Mouse (Mus musculus): ENCODE data around the gene Jmjd1c. TPM values are rescaled to one million over a fixed set of nuclear protein-coding genes. Genes with fewer than 3 reads are reported as not detected.
A peak's percentile ranks its signal among the peaks of the same experiment; 100 is the strongest.

Jmjd1c gene
- polyA plus RNA-seq, 1 experiment from 2014 or later = 40.3 TPM

- peak overlapping the region; percentile 97 for H3K4me3 ChIP-seq (replicated peaks)
- H3K9me3 ChIP-seq = no peaks in the 10 kb centered on the region
- H3K9ac ChIP-seq = no peak overlapping the region
- H3K4me2 ChIP-seq = peak overlapping the region; percentile 63
- no peaks in the 10 kb centered on the region for H3K27me3 ChIP-seq (replicated peaks)
- no peaks in the 10 kb centered on the region for H3K36me3 ChIP-seq
- WGBS = 76% methylated on average over 9 of the region's 9 CpGs
- H3K27ac ChIP-seq = no peak overlapping the region
- H3K4me1 ChIP-seq = peaks cover 11% of the 10 kb centered on the region
- ATAC-seq (ENCODE audit: insufficient read depth, low FRiP score, low read depth) = no peak
Observed at GRCm38 (mm10) chr10:67283516-67283915, 187.6 kb downstream of the Jmjd1c start.

GRCm38 (mm10) chr10:67284311-67284710 lies 188.4 kb downstream of the Jmjd1c start:
- Histone ChIP-seq H3K9ac (peak overlapping the region; percentile 92), H3K27me3 (replicated peaks) (no peaks in the 10 kb centered on the region), H3K4me3 (replicated peaks) (peak overlapping the region; percentile 97), H3K4me2 (peak overlapping the region; percentile 63), H3K27ac (peak overlapping the region; percentile 81), H3K4me1 (peaks cover 11% of the 10 kb centered on the region), H3K9me3 (no peaks in the 10 kb centered on the region), H3K36me3 (no peaks in the 10 kb centered on the region)
- WGBS = 2% methylated on average over 10 of the region's 10 CpGs
- ATAC-seq (ENCODE audit: insufficient read depth, low FRiP score, low read depth) = no peak; the same call in 1 of the 2 replicates

GRCm38 (mm10) chr10:67284761-67285175 lies 188.8 kb downstream of the Jmjd1c start:
- Histone ChIP-seq H3K4me3 (replicated peaks) (peak overlapping the region; percentile 97), H3K27me3 (replicated peaks) (no peaks in the 10 kb centered on the region), H3K27ac (peak overlapping the region; percentile 81), H3K4me1 (peaks cover 11% of the 10 kb centered on the region), H3K4me2 (peak overlapping the region; percentile 63), H3K9me3 (no peaks in the 10 kb centered on the region), H3K36me3 (no peaks in the 10 kb centered on the region), H3K9ac (peak overlapping the region; percentile 92)
- peak; percentile 58 for ATAC-seq (ENCODE audit: insufficient read depth, low FRiP score, low read depth)
- under 1% methylated on average over 36 of the region's 41 CpGs for WGBS

- Histone ChIP-seq H3K27ac (peak within 1 kb of the TSS; percentile 81), H3K9me3 (no peaks in the 10 kb centered on the region), H3K9ac (peak within 1 kb of the TSS; percentile 92), H3K4me3 (replicated peaks) (peak within 1 kb of the TSS; percentile 97), H3K4me1 (peaks cover 11% of the 10 kb centered on the region), H3K27me3 (replicated peaks) (no peaks in the 10 kb centered on the region), H3K4me2 (peak within 1 kb of the TSS; percentile 63), H3K36me3 (no peaks in the 10 kb centered on the region)
- peak; percentile 90 for ATAC-seq (ENCODE audit: insufficient read depth, low FRiP score, low read depth)
- 2% methylated on average over 49 of the region's 52 CpGs for WGBS
Observed at GRCm38 (mm10) chr10:67285176-67285814, 189.4 kb downstream of the Jmjd1c start, which contains the start of gene Nrbf2. Gene Nrbf2 (minus strand): TSS chr10:67285305.

- ATAC-seq (ENCODE audit: insufficient read depth, low FRiP score, low read depth) = no peak
- H3K36me3 ChIP-seq = no peaks in the 10 kb centered on the region
- H3K4me3 ChIP-seq (replicated peaks) = no peak overlapping the region
- H3K9me3 ChIP-seq = no peaks in the 10 kb centered on the region
- no peak overlapping the region for H3K9ac ChIP-seq
- no peak overlapping the region for H3K4me2 ChIP-seq
- WGBS = 70% methylated on average over 3 of the region's 3 CpGs
- peak overlapping the region; percentile 37; the same call in 1 of the 2 replicates for H3K27ac ChIP-seq
- H3K27me3 ChIP-seq (replicated peaks) = no peaks in the 10 kb centered on the region
- peaks cover 11% of the 10 kb centered on the region for H3K4me1 ChIP-seq
Observed at GRCm38 (mm10) chr10:67287877-67288276, 192.0 kb downstream of the Jmjd1c start.

- H3K27ac ChIP-seq = no peak overlapping the region
- H3K27me3 ChIP-seq (replicated peaks) = no peaks in the 10 kb centered on the region
- no peaks in the 10 kb centered on the region for H3K9me3 ChIP-seq
- H3K4me1 ChIP-seq = no peaks in the 10 kb centered on the region
- no peak overlapping the region for H3K4me2 ChIP-seq
- H3K4me3 ChIP-seq (replicated peaks) = no peak overlapping the region
- H3K36me3 ChIP-seq = no peaks in the 10 kb centered on the region
- no peak for ATAC-seq (ENCODE audit: insufficient read depth, low FRiP score, low read depth)
- WGBS = 61% methylated on average over 4 of the region's 4 CpGs
- no peak overlapping the region for H3K9ac ChIP-seq
Observed at GRCm38 (mm10) chr10:67290622-67291021, 194.7 kb downstream of the Jmjd1c start.

- no peak overlapping the region for H3K4me2 ChIP-seq
- no peaks in the 10 kb centered on the region for H3K27me3 ChIP-seq (replicated peaks)
- H3K9me3 ChIP-seq = no peaks in the 10 kb centered on the region
- no peak overlapping the region for H3K9ac ChIP-seq
- 44% methylated on average over 8 of the region's 8 CpGs for WGBS
- no peaks in the 10 kb centered on the region for H3K4me1 ChIP-seq
- no peak for ATAC-seq (ENCODE audit: insufficient read depth, low FRiP score, low read depth)
- no peak overlapping the region for H3K27ac ChIP-seq
- H3K36me3 ChIP-seq = no peaks in the 10 kb centered on the region
- no peak overlapping the region for H3K4me3 ChIP-seq (replicated peaks)
Observed at GRCm38 (mm10) chr10:67291087-67291486, 195.2 kb downstream of the Jmjd1c start.

- Histone ChIP-seq H3K4me1 (no peaks in the 10 kb centered on the region), H3K9ac (no peak overlapping the region), H3K36me3 (no peaks in the 10 kb centered on the region), H3K9me3 (no peaks in the 10 kb centered on the region), H3K4me3 (replicated peaks) (no peak overlapping the region), H3K27ac (no peak overlapping the region), H3K27me3 (replicated peaks) (no peaks in the 10 kb centered on the region), H3K4me2 (no peak overlapping the region)
- 67% methylated on average over 5 of the region's 5 CpGs for WGBS
- no peak for ATAC-seq (ENCODE audit: insufficient read depth, low FRiP score, low read depth)
Observed at GRCm38 (mm10) chr10:67295331-67295730, 199.4 kb downstream of the Jmjd1c start.

- H3K27ac ChIP-seq = no peak overlapping the region
- no peaks in the 10 kb centered on the region for H3K9me3 ChIP-seq
- H3K4me1 ChIP-seq = no peaks in the 10 kb centered on the region
- H3K4me3 ChIP-seq (replicated peaks) = no peak overlapping the region
- no peaks in the 10 kb centered on the region for H3K36me3 ChIP-seq
- no peak for ATAC-seq (ENCODE audit: insufficient read depth, low FRiP score, low read depth)
- H3K9ac ChIP-seq = no peak overlapping the region
- H3K4me2 ChIP-seq = no peak overlapping the region
- no peaks in the 10 kb centered on the region for H3K27me3 ChIP-seq (replicated peaks)
- WGBS = 69% methylated on average over 7 of the region's 7 CpGs
Observed at GRCm38 (mm10) chr10:67295938-67296466, 200.1 kb downstream of the Jmjd1c start.

- no peak for ATAC-seq (ENCODE audit: insufficient read depth, low FRiP score, low read depth)
- no peaks in the 10 kb centered on the region for H3K36me3 ChIP-seq
- 87% methylated on average over 8 of the region's 8 CpGs for WGBS
- H3K4me3 ChIP-seq (replicated peaks) = no peak overlapping the region
- H3K4me1 ChIP-seq = no peaks in the 10 kb centered on the region
- no peaks in the 10 kb centered on the region for H3K27me3 ChIP-seq (replicated peaks)
- H3K9me3 ChIP-seq = no peaks in the 10 kb centered on the region
- no peak overlapping the region for H3K27ac ChIP-seq
- no peak overlapping the region for H3K4me2 ChIP-seq
- H3K9ac ChIP-seq = no peak overlapping the region
Observed at GRCm38 (mm10) chr10:67296482-67297152, 200.7 kb downstream of the Jmjd1c start.

GRCm38 (mm10) chr10:67297175-67297855 lies 201.4 kb downstream of the Jmjd1c start:
- no peak overlapping the region for H3K4me2 ChIP-seq
- H3K27me3 ChIP-seq (replicated peaks) = no peaks in the 10 kb centered on the region
- no peak overlapping the region for H3K9ac ChIP-seq
- no peaks in the 10 kb centered on the region for H3K36me3 ChIP-seq
- H3K9me3 ChIP-seq = no peaks in the 10 kb centered on the region
- no peak overlapping the region for H3K27ac ChIP-seq
- no peaks in the 10 kb centered on the region for H3K4me1 ChIP-seq
- WGBS = 86% methylated on average over 17 of the region's 17 CpGs
- H3K4me3 ChIP-seq (replicated peaks) = no peak overlapping the region
- no peak for ATAC-seq (ENCODE audit: insufficient read depth, low FRiP score, low read depth)

GRCm38 (mm10) chr10:67298856-67299255 lies 202.9 kb downstream of the Jmjd1c start:
- Histone ChIP-seq H3K9me3 (no peaks in the 10 kb centered on the region), H3K27me3 (replicated peaks) (no peaks in the 10 kb centered on the region), H3K27ac (no peak overlapping the region), H3K4me1 (no peaks in the 10 kb centered on the region), H3K36me3 (no peaks in the 10 kb centered on the region), H3K9ac (no peak overlapping the region), H3K4me3 (replicated peaks) (no peak overlapping the region), H3K4me2 (no peak overlapping the region)
- no peak for ATAC-seq (ENCODE audit: insufficient read depth, low FRiP score, low read depth)
- WGBS = 62% methylated on average over 5 of the region's 5 CpGs
